Mouse (Mus musculus): ENCODE data around the gene Rpl27.
"Not testable (repeated sequence)": the region's sequence is repeated elsewhere in the genome, so short reads cannot be mapped to it uniquely, and the experiment has no call there.

The Rpl27 gene

GRCm38 (mm10) chr11:101467477-101468262 is 25.6 kb downstream of the Rpl27 start:
- peak; percentile 77 for DNase-seq (ENCODE audit: low read depth, low spot score)

GRCm38 (mm10) chr11:101468263-101468688 is 26.2 kb downstream of the Rpl27 start:
- no peak for DNase-seq (ENCODE audit: low read depth, low spot score)

GRCm38 (mm10) chr11:101468731-101469130 is 26.6 kb downstream of the Rpl27 start:
- no peak for DNase-seq (ENCODE audit: low read depth, low spot score)

- DNase-seq (ENCODE audit: low read depth, low spot score), result no peak
These were observed 27.1 kb downstream of the Rpl27 start for GRCm38 (mm10) chr11:101469155-101469554.

- no peak for DNase-seq (ENCODE audit: low read depth, low spot score)
These were observed 28.1 kb downstream of the Rpl27 start for GRCm38 (mm10) chr11:101470206-101470605.

- DNase-seq (ENCODE audit: low read depth, low spot score), result no peak
These were observed 29.8 kb downstream of the Rpl27 start for GRCm38 (mm10) chr11:101471926-101472325.

- no peak for DNase-seq (ENCODE audit: low read depth, low spot score)
These were observed 30.2 kb downstream of the Rpl27 start for GRCm38 (mm10) chr11:101472336-101472735.

GRCm38 (mm10) chr11:101473686-101474085 is 31.6 kb downstream of the Rpl27 start:
- not testable (repeated sequence) for DNase-seq (ENCODE audit: low read depth, low spot score)

GRCm38 (mm10) chr11:101474298-101474697 is 32.2 kb downstream of the Rpl27 start:
- no peak for DNase-seq (ENCODE audit: low read depth, low spot score)

- DNase-seq (ENCODE audit: low read depth, low spot score), result not testable (repeated sequence)
These were observed 34.3 kb downstream of the Rpl27 start for GRCm38 (mm10) chr11:101476361-101476760.

GRCm38 (mm10) chr11:101477194-101477551 is 35.1 kb downstream of the Rpl27 start:
- no peak for DNase-seq (ENCODE audit: low read depth, low spot score)

GRCm38 (mm10) chr11:101477552-101478211 is 35.6 kb downstream of the Rpl27 start:
- DNase-seq (ENCODE audit: low read depth, low spot score), result no peak

GRCm38 (mm10) chr11:101479171-101479635 is 37.1 kb downstream of the Rpl27 start:
- no peak for DNase-seq (ENCODE audit: low read depth, low spot score)

GRCm38 (mm10) chr11:101480912-101481311 is 38.8 kb downstream of the Rpl27 start:
- no peak for DNase-seq (ENCODE audit: low read depth, low spot score)

- DNase-seq (ENCODE audit: low read depth, low spot score), result no peak
These were observed 41.7 kb downstream of the Rpl27 start for GRCm38 (mm10) chr11:101483804-101484203.

- DNase-seq (ENCODE audit: low read depth, low spot score), result no peak
These were observed 42.1 kb downstream of the Rpl27 start for GRCm38 (mm10) chr11:101484245-101484644.

- DNase-seq (ENCODE audit: low read depth, low spot score), result no peak
These were observed 42.7 kb downstream of the Rpl27 start for GRCm38 (mm10) chr11:101484814-101485213.

GRCm38 (mm10) chr11:101485509-101486028 is 43.5 kb downstream of the Rpl27 start:
- no peak for DNase-seq (ENCODE audit: low read depth, low spot score)

- DNase-seq (ENCODE audit: low read depth, low spot score), result no peak
These were observed 44.0 kb downstream of the Rpl27 start for GRCm38 (mm10) chr11:101486126-101486525.

Data from CD4-positive helper T cell, adult 2 months (primary cell).